Mouse (Mus musculus) embryonic fibroblast, embryonic 13.5 days (primary cell): ENCODE measurements at regions not wholly inside any gene's neighbourhood (a gene's known extent, or its start where the extent isn't known, plus 50 kb on each side); places are given as distances from the start of the nearest gene placed in this dataset.

ENCODE experiments used
- CTCF ChIP-seq: IDR thresholded peaks from 2 replicates; pipeline ENCODE4 v1.5.1; 2011; ENCODE audit warnings: mild to moderate bottlenecking, control low read depth, low read length, moderate library complexity, borderline replicate concordance; ENCODE audit not compliant: insufficient read depth
- POLR2A ChIP-seq: IDR thresholded peaks from 2 replicates; pipeline ENCODE4 v1.6.1; 2011; ENCODE audit warnings: low read depth, mild to moderate bottlenecking, control low read depth, low read length, moderate library complexity

DNA sequence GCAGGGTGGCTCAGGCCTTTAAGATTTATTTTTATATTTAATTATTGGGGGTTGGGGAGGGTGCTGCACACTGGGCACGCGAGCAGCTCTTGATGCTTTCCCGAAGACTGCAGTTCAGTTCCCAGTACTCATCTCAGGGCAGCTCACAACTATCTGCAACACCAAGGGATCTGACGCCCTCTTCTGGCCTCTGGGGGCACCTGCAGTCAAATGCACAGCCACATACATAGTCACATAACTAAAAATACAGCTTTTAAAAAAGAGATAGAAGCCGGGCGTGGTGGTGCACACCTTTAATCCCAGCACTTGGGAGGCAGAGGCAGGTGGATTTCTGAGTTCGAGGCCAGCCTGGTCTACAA is 52.5 kb upstream of the Foxp4 start:
- TF ChIP-seq POLR2A = no peak
- no peak for TF ChIP-seq CTCF
